Mouse (Mus musculus): ENCODE results near the gene Gm21637.
"Not testable (repeated sequence)": the region's sequence is repeated elsewhere in the genome, so short reads cannot be mapped to it uniquely, and the experiment has no call there.

Gene Gm21637

DNA sequence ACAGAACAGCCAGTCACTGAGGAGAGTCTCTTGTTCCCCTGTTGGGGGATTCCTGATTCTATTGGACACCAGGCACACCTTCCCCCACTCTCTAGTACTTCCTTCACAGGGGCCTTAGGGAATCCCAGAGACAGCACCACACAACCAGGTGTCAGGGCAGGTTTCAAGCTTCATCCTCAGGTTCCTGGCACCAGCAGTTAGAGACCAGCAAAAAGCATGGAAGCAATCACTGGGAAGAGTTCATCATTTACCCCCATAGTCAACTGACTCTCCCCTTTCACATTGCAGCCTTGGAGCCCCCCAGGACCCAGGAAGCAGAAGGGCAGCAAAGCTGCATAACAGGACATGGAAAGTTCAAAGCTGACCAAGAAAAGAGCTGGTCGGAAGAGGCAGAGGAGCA is at the start of gene Gm21637:
Gene Gm21637 (plus strand): TSS at position 301 of the 400 bp plus-strand sequence.
- not testable (repeated sequence) for DNase-seq
